Comparison of ENCODE assay signal across 17 mouse cellular contexts in the genomic region with DNA sequence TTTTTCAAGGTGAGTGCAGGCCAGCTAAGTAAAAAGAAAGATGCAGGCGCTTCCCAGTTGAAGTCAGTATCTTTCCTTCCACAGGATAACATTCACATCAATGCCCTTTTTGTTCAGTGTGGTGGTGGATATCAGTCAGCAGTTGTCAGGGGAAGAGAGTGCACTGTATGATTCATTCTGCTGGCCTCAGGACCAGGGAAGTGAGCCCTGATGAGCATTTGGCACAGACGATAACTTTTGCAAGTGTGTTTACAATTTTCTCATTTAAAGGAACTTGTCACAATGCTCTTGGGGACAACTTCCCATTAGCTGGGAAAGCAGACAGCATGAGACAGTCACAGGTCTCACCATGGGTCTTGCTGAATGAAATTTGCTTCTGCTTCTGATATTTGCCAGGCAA.
DNase-seq lines count a peak whose midpoint lies in the region; ATAC-seq and TF ChIP-seq lines count a peak whose summit lies in the region.
"Had no signal": no experiment of that assay in that cellular context is flagged by ENCODE, and none has a peak within 500 bp of the region (broad histone marks: within the 10 kb centered on the region; RNA-seq: fewer than 3 reads in every experiment).

No protein-coding gene starts in this region.

- intact Hi-C loops in heart, postnatal 36 days (cut with DNase I): no loop called here

- no peak for TF ChIP-seq CTCF in midbrain, postnatal 0 days (IDR thresholded peaks at IDR 0.05)

- H3K27me3 ChIP-seq in midbrain, postnatal 0 days (ENCODE audit: insufficient read depth, low read length): no peaks in the 10 kb centered on the region
- H3K27me3 ChIP-seq in midbrain, embryonic 11.5 days (ENCODE audit: control insufficient read depth, insufficient read depth, low read length): no peaks in the 10 kb centered on the region
- H3K27me3 ChIP-seq: limb, embryonic 15.5 days; midbrain, embryonic 12.5 days had no signal

- H3K27ac ChIP-seq in midbrain, postnatal 0 days (ENCODE audit: low read depth, low read length): no peak overlapping the region
- H3K27ac ChIP-seq in midbrain, embryonic 11.5 days (ENCODE audit: low read depth, low read length): no peak overlapping the region
- H3K27ac ChIP-seq: embryonic facial prominence, embryonic 10.5 days; limb, embryonic 15.5 days; midbrain, embryonic 12.5 days had no signal

- WGBS in midbrain, postnatal 0 days: 65% methylated on average over 2 of the region's 2 CpGs
- 84% methylated on average over 2 of the region's 2 CpGs for WGBS in midbrain, embryonic 11.5 days

- H3K36me3 ChIP-seq in midbrain, postnatal 0 days (ENCODE audit: insufficient read depth, low read length): no peaks in the 10 kb centered on the region
- H3K36me3 ChIP-seq in midbrain, embryonic 11.5 days (ENCODE audit: control insufficient read depth, insufficient read depth, low read length): no peaks in the 10 kb centered on the region
- H3K36me3 ChIP-seq: embryonic facial prominence, embryonic 10.5 days; limb, embryonic 15.5 days; midbrain, embryonic 12.5 days had no signal

- H3K4me3 ChIP-seq in midbrain, postnatal 0 days (ENCODE audit: low read depth, low read length): no peak overlapping the region
- no peak overlapping the region for H3K4me3 ChIP-seq in midbrain, embryonic 11.5 days (ENCODE audit: low read depth, low read length)
- H3K4me3 ChIP-seq: embryonic facial prominence, embryonic 10.5 days; erythroblast, embryonic 14.5 days; limb, embryonic 15.5 days; midbrain, embryonic 12.5 days had no signal

- no peak overlapping the region for H3K4me2 ChIP-seq in midbrain, postnatal 0 days (ENCODE audit: low read depth, low read length, poor library complexity, severe bottlenecking)
- no peak overlapping the region for H3K4me2 ChIP-seq in midbrain, embryonic 11.5 days
- H3K4me2 ChIP-seq: limb, embryonic 15.5 days; midbrain, embryonic 12.5 days had no signal

- H3K9ac ChIP-seq in midbrain, postnatal 0 days (replicated peaks; ENCODE audit: low read length, poor library complexity, severe bottlenecking): no peak overlapping the region
- no peak overlapping the region for H3K9ac ChIP-seq in midbrain, embryonic 11.5 days (ENCODE audit: low read length)
- H3K9ac ChIP-seq: forebrain, postnatal 0 days; limb, embryonic 15.5 days; midbrain, embryonic 12.5 days had no signal

- no peak for ATAC-seq in midbrain, postnatal 0 days (ENCODE audit: low FRiP score)
- no peak for ATAC-seq in midbrain, embryonic 11.5 days (ENCODE audit: low FRiP score)
- ATAC-seq: forebrain, postnatal 0 days had no signal

- no peaks in the 10 kb centered on the region for H3K4me1 ChIP-seq in midbrain, postnatal 0 days (ENCODE audit: insufficient read depth, low read length)
- no peaks in the 10 kb centered on the region for H3K4me1 ChIP-seq in midbrain, embryonic 11.5 days (ENCODE audit: control insufficient read depth, insufficient read depth, low read length)
- H3K4me1 ChIP-seq: embryonic facial prominence, embryonic 10.5 days; midbrain, embryonic 12.5 days had no signal

- peak; percentile 16 for DNase-seq in heart, adult 8-10 months (ENCODE audit: low spot score)
- no peak for DNase-seq in heart, postnatal 36 days
- peak; percentile 9 for DNase-seq in midbrain, postnatal 0 days (ENCODE audit: low spot score)
- no peak for DNase-seq in midbrain, embryonic 11.5 days (ENCODE audit: low spot score, missing footprints)
- peak; percentile 37 for DNase-seq in brain, adult 2 months (ENCODE audit: low read depth, low spot score)
- DNase-seq in embryo, embryonic 10 days (ENCODE audit: low spot score): no peak
- DNase-seq in B cell, adult 2 months: no peak
- DNase-seq: cerebellum, adult 11 months; cerebellum, postnatal 25 days; forebrain, postnatal 0 days; kidney, adult 2 months; kidney, postnatal 25 days; layer of hippocampus, adult 9-11 months had no signal

- no peaks in the 10 kb centered on the region for H3K9me3 ChIP-seq in midbrain, postnatal 0 days (ENCODE audit: low read length)
- H3K9me3 ChIP-seq in midbrain, embryonic 11.5 days (ENCODE audit: control insufficient read depth, low read length): no peaks in the 10 kb centered on the region
- H3K9me3 ChIP-seq: embryonic facial prominence, embryonic 10.5 days; limb, embryonic 15.5 days; midbrain, embryonic 12.5 days had no signal

Comparison
In these comparisons a context has a peak if more than half of its experiments do, and no peak if none do; other contexts are left out.
1. DNase-seq: peak in heart, adult 8-10 months (single experiment), midbrain, postnatal 0 days (single experiment) and brain, adult 2 months (single experiment); none in heart, postnatal 36 days (0 of 2), midbrain, embryonic 11.5 days (single experiment), embryo, embryonic 10 days (single experiment) and B cell, adult 2 months (0 of 2).